Mouse (Mus musculus) MN1 (cell line): ENCODE measurements around the gene Derl3.

Source experiments
- DNase-seq: peaks from one replicate; pipeline ENCODE4 v3.0.0-alpha.2; 2016; ENCODE audit warnings: low spot score

Derl3 gene

DNA sequence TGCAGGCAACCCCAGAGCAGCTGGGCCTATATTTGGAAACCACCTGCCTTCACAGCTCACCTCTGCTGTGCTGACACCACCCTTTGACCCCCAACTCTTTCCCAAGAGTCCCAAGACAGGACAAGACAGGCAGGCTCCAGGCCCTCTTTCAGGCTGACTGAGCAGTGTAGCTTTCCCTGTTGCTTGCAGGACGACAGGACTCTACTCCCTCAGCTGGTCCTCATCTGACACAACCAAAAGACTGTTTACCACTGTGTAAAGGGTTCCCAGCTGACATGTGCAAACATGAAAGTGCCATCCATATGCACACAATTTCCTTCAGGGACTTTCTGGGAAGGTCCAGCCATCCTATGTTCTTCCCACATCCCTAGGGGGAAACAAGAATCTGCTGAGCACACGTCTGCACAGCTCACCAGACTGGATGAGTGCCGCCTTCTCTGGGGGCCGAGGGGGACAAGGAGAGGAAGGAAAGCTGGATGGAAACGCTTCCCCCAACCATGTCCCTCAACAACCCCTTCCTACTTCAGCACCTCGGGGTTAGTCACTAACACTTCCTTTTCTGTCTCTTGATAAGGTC lies 19.9 kb downstream of the Derl3 start:
- no peak for DNase-seq

GRCm38 (mm10) chr10:75915557-75915956 lies 22.3 kb downstream of the Derl3 start:
- no peak for DNase-seq

DNA sequence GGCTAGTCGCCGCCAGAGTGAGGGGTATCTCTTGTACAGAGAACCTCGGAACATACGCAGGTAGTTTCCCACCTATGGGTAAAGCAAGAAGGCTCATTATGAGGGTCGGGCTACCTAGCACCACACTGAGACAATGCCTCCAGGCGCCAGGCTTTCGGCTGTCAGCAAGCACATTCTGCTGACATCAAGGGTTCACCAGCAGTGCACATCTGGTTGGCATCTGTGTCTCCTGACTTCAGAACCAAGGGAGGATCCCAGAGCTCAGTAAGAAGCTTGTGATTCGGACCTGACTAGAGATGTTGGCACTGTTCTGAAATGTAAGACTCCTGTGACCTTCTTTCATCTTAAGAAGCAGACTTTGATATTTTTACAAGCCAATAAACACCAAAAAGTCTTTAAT lies 23.6 kb downstream of the Derl3 start:
- DNase-seq: no peak

DNA sequence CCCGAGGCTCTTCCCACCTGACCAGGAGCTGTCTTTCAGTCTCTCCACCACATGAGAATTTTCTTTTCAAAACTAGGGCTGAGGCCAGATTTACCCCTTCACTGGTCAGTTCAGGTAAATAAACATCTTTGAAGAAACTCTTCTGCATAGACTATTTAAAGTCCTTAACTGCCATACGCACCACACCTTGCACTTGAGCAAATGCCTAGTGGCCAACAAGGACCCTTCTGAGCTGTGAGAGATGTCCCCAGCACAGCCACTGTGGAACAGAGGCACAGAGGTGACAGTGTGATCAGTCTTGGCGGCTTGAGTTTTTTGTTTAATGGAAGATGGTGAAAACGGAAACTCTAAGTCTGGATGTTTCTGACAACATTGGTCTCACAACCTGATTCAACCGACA lies 25.8 kb downstream of the Derl3 start:
- no peak for DNase-seq

- peak; percentile 96 for DNase-seq
Observed at GRCm38 (mm10) chr10:75921026-75921725, 28.0 kb downstream of the Derl3 start, which contains the start of gene Smarcb1. TSS of gene Smarcb1 (minus strand) at chr10:75921617.

GRCm38 (mm10) chr10:75921726-75922560 lies 28.7 kb downstream of the Derl3 start:
- DNase-seq: peak; percentile 24

DNA sequence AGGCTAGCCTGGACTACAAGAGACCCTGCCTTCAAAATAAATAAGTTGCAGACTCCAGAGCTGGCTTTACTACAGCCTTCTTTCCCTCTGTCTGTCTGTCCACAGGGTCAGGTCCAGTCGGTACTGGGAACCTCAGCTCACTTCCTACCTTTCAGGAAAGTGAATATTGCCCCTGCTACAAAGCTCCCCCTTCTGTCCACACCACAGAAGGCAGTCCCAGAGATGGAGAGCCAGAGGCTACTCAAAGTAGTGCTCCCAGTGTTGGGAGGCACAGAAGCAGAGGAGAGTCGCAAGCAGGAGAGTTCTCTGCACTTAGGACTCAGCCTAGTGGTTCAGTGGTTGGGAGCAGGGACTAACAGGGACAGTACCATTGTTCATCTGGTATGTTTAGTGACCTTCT lies 31.1 kb downstream of the Derl3 start:
- no peak for DNase-seq

- no peak for DNase-seq
Observed at GRCm38 (mm10) chr10:75926396-75926795, 33.2 kb downstream of the Derl3 start.

DNA sequence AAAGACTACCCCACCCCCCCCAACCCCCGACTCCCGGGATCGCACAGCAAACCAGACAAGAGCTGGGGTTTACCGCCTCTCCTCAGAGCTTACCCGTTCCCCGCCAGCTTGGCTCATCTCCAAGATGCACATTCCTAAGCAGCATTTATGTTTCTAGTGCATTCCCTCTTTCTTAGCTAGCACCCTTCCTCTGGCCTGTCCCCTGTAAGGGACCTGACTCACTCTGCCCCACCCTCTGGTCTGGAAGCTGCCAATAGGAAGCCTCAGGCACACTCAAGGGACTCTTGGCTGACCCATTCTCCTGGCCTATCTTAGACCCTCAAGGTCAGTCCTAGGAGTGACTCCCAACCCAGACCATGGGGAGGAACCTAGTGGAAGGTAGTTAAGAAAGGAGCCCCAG lies 37.1 kb downstream of the Derl3 start:
- peak; percentile 37 for DNase-seq

DNA sequence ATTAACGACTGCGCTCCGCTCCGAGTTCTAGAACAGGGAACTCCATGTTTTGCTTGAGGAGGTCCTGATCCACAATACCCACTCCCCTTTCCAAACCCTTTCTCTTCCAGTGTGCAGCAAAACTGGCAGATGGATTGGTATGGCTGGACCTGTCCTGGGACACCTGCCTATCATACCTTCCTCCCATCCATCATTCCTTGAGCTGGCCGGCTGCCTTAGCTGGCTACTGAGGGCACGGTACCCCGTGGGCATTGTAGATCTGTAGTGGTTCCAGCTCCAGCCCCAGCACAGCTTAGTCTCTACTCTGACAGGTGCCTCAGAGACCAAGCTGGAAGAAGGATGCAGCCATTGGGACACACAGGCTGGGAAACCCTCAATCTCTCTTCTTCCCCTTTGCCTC lies 38.1 kb downstream of the Derl3 start:
- no peak for DNase-seq

GRCm38 (mm10) chr10:75932081-75932678 lies 39.0 kb downstream of the Derl3 start:
- peak; percentile 72 for DNase-seq

DNA sequence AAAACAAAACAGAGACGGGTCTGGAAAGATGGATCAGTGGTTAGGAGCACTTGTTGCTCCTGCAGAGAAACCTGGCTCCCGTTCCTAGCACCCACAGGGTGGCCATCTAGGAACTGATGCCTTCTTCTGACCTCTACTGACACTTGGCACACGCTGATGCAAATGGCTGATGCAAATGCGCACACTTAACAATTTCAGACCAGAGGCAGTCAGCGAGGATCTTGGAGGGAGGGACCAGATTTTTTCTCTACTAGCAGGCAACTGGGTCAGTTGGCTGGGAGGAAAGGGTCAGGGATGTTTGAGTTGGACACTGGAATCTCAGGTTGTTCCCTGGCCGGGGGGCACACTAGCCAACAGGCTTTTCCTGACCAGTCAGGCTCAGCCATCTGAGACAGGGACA lies 39.7 kb downstream of the Derl3 start, which contains the start of gene Chchd10:
Gene Chchd10, plus strand, starts transcription at position 240 of the 400 bp plus-strand sequence.
- peak; percentile 28 for DNase-seq

DNA sequence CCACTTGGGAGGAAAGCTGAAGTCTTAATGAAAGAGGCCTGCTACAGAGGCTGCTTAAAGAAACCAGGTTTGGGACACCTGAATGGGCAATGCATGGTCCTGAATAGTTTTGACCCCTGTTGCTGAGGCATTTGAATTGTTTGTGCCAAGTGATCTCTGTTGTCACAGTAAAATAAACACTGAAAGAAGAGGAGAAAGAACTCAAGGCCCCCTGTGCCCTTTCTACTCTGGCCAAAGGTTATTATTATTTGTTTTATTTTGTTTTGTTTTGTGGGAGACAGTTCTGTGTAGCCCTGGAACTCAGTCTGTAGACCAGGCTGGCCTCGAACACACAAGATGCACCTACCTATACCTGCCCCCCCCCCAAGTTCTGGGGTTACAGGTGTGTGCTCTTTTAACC lies 41.8 kb downstream of the Derl3 start:
- DNase-seq: no peak

DNA sequence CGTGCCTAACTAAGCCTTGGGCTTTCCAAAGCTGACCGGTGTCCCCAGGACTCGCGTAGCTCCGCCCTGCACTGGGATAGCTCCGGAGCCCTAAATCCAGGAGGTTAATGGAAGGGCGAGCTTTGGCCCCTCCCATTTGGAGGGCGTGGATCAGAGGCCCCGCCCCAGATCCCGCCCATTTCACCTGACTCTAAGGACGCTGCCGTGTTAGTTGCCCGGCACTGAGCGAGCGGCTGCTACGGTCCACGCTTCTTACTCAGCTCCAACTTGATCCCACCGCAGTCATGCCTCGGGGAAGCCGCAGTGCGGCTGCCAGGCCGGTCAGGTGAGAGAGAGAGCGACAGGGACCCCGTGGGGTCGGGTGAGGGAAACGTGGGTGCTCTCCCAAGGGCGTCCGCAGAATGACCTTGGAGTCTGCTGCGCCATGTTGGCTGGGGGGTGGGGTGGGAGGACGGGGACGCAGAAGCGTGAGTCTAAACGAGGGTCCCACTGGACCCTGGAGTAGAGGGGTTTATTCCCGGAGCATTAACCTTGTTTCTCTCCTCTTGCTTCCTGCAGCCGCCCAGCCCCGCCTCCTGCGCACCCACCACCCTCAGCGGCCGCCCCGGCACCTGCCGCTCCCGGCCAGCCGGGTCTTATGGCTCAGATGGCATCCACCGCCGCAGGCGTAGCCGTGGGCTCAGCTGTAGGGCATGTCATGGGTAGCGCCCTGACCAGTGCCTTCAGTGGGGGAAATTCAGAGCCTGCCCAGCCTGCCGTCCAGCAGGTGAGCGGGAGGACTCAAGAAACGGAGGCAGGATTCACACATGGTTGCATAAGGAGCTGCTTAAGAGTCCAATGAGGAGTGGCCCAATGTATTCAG lies 42.7 kb downstream of the Derl3 start, which contains the start of gene Mmp11:
Gene Mmp11, minus strand, starts transcription at position 817 of the 862 bp plus-strand sequence.
- DNase-seq: peak; percentile 88

- DNase-seq: peak; percentile 26
Observed at GRCm38 (mm10) chr10:75936909-75937667, 43.9 kb downstream of the Derl3 start.

GRCm38 (mm10) chr10:75937851-75938643 lies 44.8 kb downstream of the Derl3 start:
- DNase-seq: peak; percentile 81

DNA sequence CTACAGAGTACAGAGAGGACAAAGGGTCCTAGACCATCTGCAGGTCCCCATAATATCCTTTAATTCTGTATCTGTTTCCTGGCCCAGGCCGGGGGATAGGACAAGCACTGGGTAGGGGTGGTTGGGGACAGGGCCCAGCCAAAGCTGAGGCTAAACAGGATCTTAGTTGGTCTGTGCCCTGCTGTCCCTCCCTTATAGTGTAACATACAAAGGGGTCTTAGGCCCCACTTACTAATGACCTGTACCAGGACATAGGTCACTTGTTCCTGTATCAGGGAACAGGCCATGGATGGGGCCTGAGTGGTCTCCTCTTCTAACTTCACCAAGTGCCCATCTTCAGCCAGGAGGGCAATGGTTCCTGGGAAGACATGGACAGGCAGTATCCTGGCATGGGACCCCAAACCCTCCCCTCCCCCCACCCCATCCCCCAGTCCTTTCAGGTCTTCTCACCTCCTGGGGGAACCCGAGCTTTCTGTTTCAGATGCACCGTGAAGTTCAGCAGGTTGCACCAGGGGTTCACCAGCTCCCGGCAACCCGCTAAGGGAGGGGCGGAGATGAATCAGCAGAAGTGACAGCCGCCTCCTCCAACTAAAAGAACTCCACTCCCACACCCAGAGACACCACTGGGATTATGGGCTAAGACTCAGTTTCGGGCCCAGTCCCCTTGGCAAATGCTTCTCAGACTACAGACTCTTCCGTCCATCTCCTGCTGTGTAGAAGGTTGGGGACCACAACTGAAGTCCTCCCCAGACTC lies 46.4 kb downstream of the Derl3 start:
- no peak for DNase-seq

GRCm38 (mm10) chr10:75940520-75940919 lies 47.3 kb downstream of the Derl3 start, which contains the start of gene Gm867:
TSS of gene Gm867 (minus strand) at chr10:75940672.
- no peak for DNase-seq
